Mouse (Mus musculus) layer of hippocampus, postnatal 14 days (tissue): Measurements from ENCODE around the gene Smyd2. TPM values are rescaled to one million over a fixed set of nuclear protein-coding genes. Genes with fewer than 3 reads are reported as not detected.
A peak's percentile ranks its signal among the peaks of the same experiment; 100 is the strongest.

ENCODE experiments used
- DNase-seq, 2 experiments: peaks; one replicate each; pipeline ENCODE4 v3.0.0; 2021 to 2022; ENCODE audit warnings: low spot score in 2 of 2, mixed read lengths in 1 of 2
- total RNA-seq, 2 experiments: library from RNA; stranded (reverse); gene quantifications; 2 replicates each; pipeline ENCODE4 v1.2.3; 2021

Gene Smyd2
- total RNA-seq, 2 experiments from 2014 or later = 82.9 to 89.5 TPM

GRCm38 (mm10) chr1:189920701-189921567, 1.2 kb downstream of the Smyd2 start:
- DNase-seq = no peak

- no peak for DNase-seq
These were observed 2.4 kb downstream of the Smyd2 start for GRCm38 (mm10) chr1:189919756-189920155.

- no peak for DNase-seq
These were observed 5.0 kb downstream of the Smyd2 start for GRCm38 (mm10) chr1:189917126-189917500.

GRCm38 (mm10) chr1:189916422-189917125, 5.6 kb downstream of the Smyd2 start:
- DNase-seq = no peak

GRCm38 (mm10) chr1:189913093-189913760, 8.9 kb downstream of the Smyd2 start:
- DNase-seq = no peak

- DNase-seq = no peak
These were observed 11.3 kb downstream of the Smyd2 start for GRCm38 (mm10) chr1:189910685-189911345.

- no peak for DNase-seq
These were observed 19.0 kb downstream of the Smyd2 start for GRCm38 (mm10) chr1:189903169-189903568.

GRCm38 (mm10) chr1:189902413-189902812, 19.8 kb downstream of the Smyd2 start:
- DNase-seq = no peak

GRCm38 (mm10) chr1:189899526-189899925, 22.6 kb downstream of the Smyd2 start:
- no peak for DNase-seq

- no peak for DNase-seq
These were observed 23.5 kb downstream of the Smyd2 start for GRCm38 (mm10) chr1:189898708-189899107.

GRCm38 (mm10) chr1:189897861-189898260, 24.3 kb downstream of the Smyd2 start:
- no peak for DNase-seq

GRCm38 (mm10) chr1:189894191-189894590, 28.0 kb downstream of the Smyd2 start:
- DNase-seq = no peak

GRCm38 (mm10) chr1:189888749-189889148, 33.4 kb downstream of the Smyd2 start:
- DNase-seq = no peak

GRCm38 (mm10) chr1:189887518-189887917, 34.6 kb downstream of the Smyd2 start:
- DNase-seq = peak; percentile 50 to 60

- DNase-seq = no peak
These were observed 36.2 kb downstream of the Smyd2 start for GRCm38 (mm10) chr1:189885975-189886374.

GRCm38 (mm10) chr1:189884951-189885350, 37.2 kb downstream of the Smyd2 start:
- DNase-seq = no peak

- peak; percentile 43 to 63 for DNase-seq
These were observed 38.5 kb downstream of the Smyd2 start for GRCm38 (mm10) chr1:189883531-189884170.

- DNase-seq = no peak
These were observed 39.3 kb downstream of the Smyd2 start for GRCm38 (mm10) chr1:189882886-189883285.

- DNase-seq = no peak
These were observed 41.4 kb downstream of the Smyd2 start for GRCm38 (mm10) chr1:189880745-189881144.

- DNase-seq = no peak
These were observed 42.2 kb downstream of the Smyd2 start for GRCm38 (mm10) chr1:189879965-189880364.

GRCm38 (mm10) chr1:189879212-189879611, 43.0 kb downstream of the Smyd2 start:
- no peak for DNase-seq
